Mouse (Mus musculus) kidney, postnatal 0 days (tissue): ENCODE measurements around the gene Tnr. TPM values are rescaled to one million over a fixed set of nuclear protein-coding genes. Genes with fewer than 3 reads are reported as not detected.

ENCODE experiments used
- ATAC-seq: fragments of 200-750 bp; cut with Nextera tagmentation; replicated peaks from 2 replicates; pipeline ENCODE4 v1.8.0; 2017; ENCODE audit warnings: low read depth, moderate number of reproducible peaks, moderate TSS enrichment, moderate library complexity; ENCODE audit not compliant: low FRiP score
- DNase-seq: peaks from one replicate; pipeline ENCODE4 v3.0.0-alpha.2; 2016; ENCODE audit warnings: low spot score
- H3K27ac ChIP-seq: fragments of 300-500 bp; sonication (generic); 2 replicates; pipeline ENCODE4 v1.5.1; 2014; ENCODE audit warnings: mild to moderate bottlenecking
- H3K27me3 ChIP-seq: fragments of 300-500 bp; sonication (generic); 2 replicates; pipeline ENCODE4 v1.6.1; 2014; ENCODE audit warnings: low read length, mixed read lengths; ENCODE audit not compliant: insufficient read depth
- H3K36me3 ChIP-seq: fragments of 300-500 bp; sonication (generic); 2 replicates; pipeline ENCODE4 v1.6.1; 2014; ENCODE audit warnings: low read length, mixed read lengths; ENCODE audit not compliant: insufficient read depth
- H3K4me1 ChIP-seq: fragments of 300-500 bp; sonication (generic); replicated peaks from 2 replicates; pipeline ENCODE4 v1.6.1; 2014; ENCODE audit warnings: antibody characterized with exemption, low read length, mixed read lengths; ENCODE audit not compliant: insufficient read depth
- H3K4me2 ChIP-seq: fragments of 300-500 bp; sonication (generic); 2 replicates; pipeline ENCODE4 v1.6.1; 2014; ENCODE audit warnings: mild to moderate bottlenecking, low read length, moderate library complexity, mixed read lengths
- H3K4me3 ChIP-seq: fragments of 300-500 bp; sonication (generic); replicated peaks from 2 replicates; pipeline ENCODE4 v1.5.1; 2014; ENCODE audit warnings: low read depth, low read length
- H3K9ac ChIP-seq: fragments of 300-500 bp; sonication (generic); 2 replicates; pipeline ENCODE4 v1.6.1; 2014; ENCODE audit warnings: low read depth, low read length
- H3K9me3 ChIP-seq: fragments of 300-500 bp; sonication (generic); replicated peaks from 2 replicates; pipeline ENCODE4 v1.6.1; 2016; ENCODE audit warnings: low read length, inconsistent platforms, mixed read lengths
- CTCF ChIP-seq: IDR thresholded peaks from 2 replicates; pipeline ENCODE4 v1.5.1; 2016; ENCODE audit warnings: antibody characterized with exemption, low read depth, mild to moderate bottlenecking, moderate library complexity
- WGBS: fragments of 180-500 bp; shearing (Covaris S2); extraction: QIAGEN DNeasy Blood & Tissue Kit; methylation state at CpG from one replicate; pipeline ENCODE4 v1.1.7; 2014; 5-methylcytosine and 5-hydroxymethylcytosine counted together
- polyA plus RNA-seq: library from polyadenylated mRNA; unstranded; fragments of >200 nt; fragmentation: Nextera tagmentation; extraction: Ambion mirVana; gene quantifications from 2 replicates; pipeline ENCODE4 v1.2.1, GENCODE M21; 2015

Gene Tnr
- polyA plus RNA-seq, 1 experiment from 2014 or later = not detected

DNA sequence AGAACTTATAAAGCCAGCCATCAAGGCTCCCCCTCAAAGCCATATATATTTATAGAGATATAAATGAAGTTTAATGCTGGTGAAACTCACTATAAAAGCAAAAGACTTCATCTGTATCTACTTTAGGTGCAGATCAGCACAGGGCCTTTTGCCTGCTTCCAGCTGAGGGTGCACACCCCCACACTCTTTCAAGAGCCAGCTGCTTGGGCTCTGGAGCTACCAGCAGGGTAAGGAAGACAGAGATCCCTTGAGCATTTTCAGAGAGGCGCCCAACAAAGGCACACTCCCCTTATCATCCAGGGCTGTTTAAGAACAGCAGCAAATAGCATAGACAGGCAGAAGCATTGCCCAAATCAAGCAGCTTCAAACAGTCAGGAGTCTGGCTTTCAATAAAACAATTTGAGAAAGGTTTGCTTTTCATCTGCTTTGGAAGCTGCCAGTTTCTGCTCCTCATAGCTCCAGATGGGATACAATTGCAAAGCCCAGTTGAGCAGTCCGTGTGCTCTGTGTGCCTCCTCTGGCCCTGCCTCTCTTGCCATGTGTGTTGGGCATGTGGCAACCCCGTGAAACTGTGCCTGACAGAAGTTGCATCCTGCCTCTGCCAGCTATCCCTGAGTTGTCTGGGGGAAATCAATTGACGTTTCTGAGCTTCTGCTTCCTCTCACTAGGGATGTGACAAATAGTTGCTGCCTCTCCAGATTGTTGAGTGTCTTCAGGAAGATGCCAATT lies 9.4 kb downstream of the Tnr start:
- Histone ChIP-seq H3K9me3 (no peaks in the 10 kb centered on the region), H3K36me3 (no peaks in the 10 kb centered on the region), H3K4me2 (no peak overlapping the region), H3K4me3 (no peak overlapping the region), H3K9ac (no peak overlapping the region), H3K27me3 (no peaks in the 10 kb centered on the region), H3K27ac (no peak overlapping the region), H3K4me1 (no peaks in the 10 kb centered on the region)
- whole genome bisulfite sequencing = 33% methylated on average over 4 of the region's 4 CpGs
- no peak for DNase-seq
- ATAC-seq = no peak
- no peak for TF ChIP-seq CTCF

DNA sequence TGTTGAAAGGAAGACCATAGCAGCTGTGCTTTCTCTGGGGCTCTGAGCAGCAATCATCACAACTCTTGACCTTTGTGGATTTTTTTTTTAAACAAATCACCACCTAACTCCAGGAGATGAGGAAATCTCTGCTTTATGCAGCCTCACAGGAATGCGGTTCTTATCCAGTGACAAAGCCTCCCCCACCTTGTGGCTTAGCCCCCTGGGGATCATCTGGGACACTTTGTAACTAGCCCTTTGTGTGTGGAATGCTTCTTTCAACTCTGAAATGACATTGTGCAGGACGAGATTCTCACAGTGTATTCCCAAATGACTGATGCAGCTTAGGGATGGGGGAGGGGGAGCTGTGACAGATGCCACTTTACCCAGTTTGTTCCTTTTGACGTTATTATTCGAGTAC lies 12.0 kb downstream of the Tnr start:
- Histone ChIP-seq H3K4me2 (no peak overlapping the region), H3K9ac (no peak overlapping the region), H3K4me1 (no peaks in the 10 kb centered on the region), H3K27ac (no peak overlapping the region), H3K4me3 (no peak overlapping the region), H3K27me3 (no peaks in the 10 kb centered on the region), H3K9me3 (no peaks in the 10 kb centered on the region), H3K36me3 (no peaks in the 10 kb centered on the region)
- no peak for DNase-seq
- TF ChIP-seq CTCF = no peak
- WGBS = 23% methylated on average over 4 of the region's 4 CpGs
- ATAC-seq = no peak

DNA sequence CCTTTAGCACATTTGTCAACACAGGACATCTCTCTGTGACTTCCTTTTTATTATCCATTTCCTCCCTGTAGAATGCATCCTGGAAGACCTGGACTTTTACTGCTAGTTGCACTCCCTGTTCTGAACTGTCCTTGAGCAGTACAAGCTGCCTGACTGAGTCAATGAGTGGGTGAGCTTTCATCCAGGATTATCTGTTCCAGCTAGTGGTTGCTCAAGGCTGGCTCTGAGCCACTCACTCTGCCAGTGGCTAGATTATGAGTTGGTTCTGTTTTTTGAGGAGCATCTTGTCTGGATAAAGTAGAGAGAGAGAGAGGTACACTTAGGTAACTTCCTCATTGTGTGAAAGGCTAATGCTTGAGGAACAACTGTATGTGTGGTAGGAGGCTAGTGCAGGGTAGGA lies 14.0 kb downstream of the Tnr start:
- Histone ChIP-seq H3K36me3 (no peaks in the 10 kb centered on the region), H3K4me1 (no peaks in the 10 kb centered on the region), H3K27ac (no peak overlapping the region), H3K9me3 (no peaks in the 10 kb centered on the region), H3K27me3 (no peaks in the 10 kb centered on the region), H3K4me3 (no peak overlapping the region), H3K9ac (no peak overlapping the region), H3K4me2 (no peak overlapping the region)
- no peak for TF ChIP-seq CTCF
- ATAC-seq = no peak
- DNase-seq = no peak

DNA sequence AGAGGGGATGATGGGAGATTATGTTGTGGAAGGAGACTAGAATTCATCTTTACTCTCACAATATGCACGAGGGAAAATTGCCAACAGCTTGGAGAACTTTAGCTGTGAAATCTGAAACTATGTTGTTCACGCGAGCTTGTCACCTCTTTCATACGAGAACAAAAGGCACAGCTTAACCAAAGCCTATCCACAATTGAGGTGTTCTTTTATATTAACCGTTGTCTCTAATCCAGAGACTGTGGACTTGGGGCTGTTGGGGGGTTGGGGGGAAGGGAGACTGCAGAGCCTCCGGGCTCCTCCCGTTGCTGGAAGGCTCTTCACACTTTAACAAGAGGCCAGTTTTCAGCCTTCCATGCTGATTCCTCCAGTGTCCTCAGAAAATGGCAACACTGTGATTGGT lies 14.5 kb downstream of the Tnr start:
- DNase-seq = no peak
- H3K4me2 ChIP-seq = no peak overlapping the region
- no peaks in the 10 kb centered on the region for H3K9me3 ChIP-seq
- no peak for TF ChIP-seq CTCF
- ATAC-seq = no peak
- no peaks in the 10 kb centered on the region for H3K4me1 ChIP-seq
- no peaks in the 10 kb centered on the region for H3K27me3 ChIP-seq
- WGBS = 38% methylated on average over 7 of the region's 7 CpGs
- H3K9ac ChIP-seq = no peak overlapping the region
- no peaks in the 10 kb centered on the region for H3K36me3 ChIP-seq
- no peak overlapping the region for H3K4me3 ChIP-seq
- H3K27ac ChIP-seq = no peak overlapping the region

DNA sequence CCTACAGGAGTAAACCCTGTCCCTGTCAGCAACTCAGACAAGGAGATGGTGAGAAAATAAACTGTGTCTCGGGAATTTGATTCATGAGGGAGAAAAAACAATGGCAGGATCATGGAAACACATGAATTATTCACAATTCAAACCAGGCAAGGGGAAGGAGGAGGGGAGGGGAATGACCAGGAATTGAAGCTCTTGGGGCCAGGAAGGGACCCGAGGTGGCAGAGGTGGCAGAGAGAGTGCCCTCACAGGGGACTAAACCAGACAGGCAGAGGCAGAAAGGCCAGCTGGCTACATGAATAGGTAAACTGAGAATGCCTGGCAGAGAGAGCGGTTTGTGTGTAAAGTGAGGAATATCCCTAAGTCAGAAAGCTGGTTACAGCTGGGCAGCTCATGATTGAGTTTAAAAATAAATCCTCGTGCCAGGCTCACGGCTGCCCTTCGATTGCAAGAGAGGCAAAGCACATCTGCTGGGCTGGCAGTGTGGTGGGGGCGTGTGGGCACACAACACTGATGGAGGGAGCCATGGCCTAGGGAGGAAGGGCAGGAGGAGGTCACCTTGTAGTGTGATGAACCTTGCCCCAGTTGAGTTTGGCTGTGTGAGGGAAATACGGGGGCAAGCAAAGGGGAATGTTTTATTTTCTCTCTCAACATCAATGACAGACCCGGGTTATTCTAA lies 22.0 kb downstream of the Tnr start:
- H3K36me3 ChIP-seq = no peaks in the 10 kb centered on the region
- no peak for ATAC-seq
- no peak overlapping the region for H3K4me2 ChIP-seq
- H3K27ac ChIP-seq = no peak overlapping the region
- no peaks in the 10 kb centered on the region for H3K27me3 ChIP-seq
- no peak for TF ChIP-seq CTCF
- H3K4me3 ChIP-seq = no peak overlapping the region
- no peaks in the 10 kb centered on the region for H3K4me1 ChIP-seq
- H3K9ac ChIP-seq = no peak overlapping the region
- no peaks in the 10 kb centered on the region for H3K9me3 ChIP-seq
- WGBS = 50% methylated on average over 9 of the region's 9 CpGs
- no peak for DNase-seq

DNA sequence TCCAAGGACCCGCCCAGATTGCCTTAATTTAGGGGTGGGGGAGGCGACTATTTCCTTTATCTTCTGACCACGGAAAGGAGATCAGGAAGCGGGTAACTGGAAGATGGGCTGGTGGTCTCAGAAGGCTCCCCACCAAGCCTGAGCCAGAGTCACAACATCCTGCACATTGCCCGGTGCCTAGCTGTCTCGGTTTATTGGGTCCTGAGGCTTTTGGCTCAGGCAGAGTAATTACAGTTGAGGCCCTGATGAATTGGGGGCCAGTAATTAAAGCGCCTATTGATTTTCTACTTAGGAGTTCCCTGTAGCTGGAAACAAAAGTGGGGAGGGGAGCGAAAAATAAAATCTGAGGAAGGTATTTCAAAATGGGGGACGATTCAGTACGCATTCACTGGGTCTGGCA lies 27.5 kb downstream of the Tnr start:
- Histone ChIP-seq H3K36me3 (no peaks in the 10 kb centered on the region), H3K9ac (no peak overlapping the region), H3K27ac (no peak overlapping the region), H3K4me3 (no peak overlapping the region), H3K4me1 (no peaks in the 10 kb centered on the region; the same call in 1 of the 2 replicates), H3K9me3 (no peaks in the 10 kb centered on the region), H3K27me3 (no peaks in the 10 kb centered on the region), H3K4me2 (no peak overlapping the region)
- ATAC-seq (no peak), DNase-seq (no peak)
- WGBS = 39% methylated on average over 10 of the region's 10 CpGs
- no peak for TF ChIP-seq CTCF
